Mouse (Mus musculus) brain, embryonic 14.5 days (tissue): ENCODE results near the gene Gpr161.

Source experiments
- CTCF ChIP-seq: fragments of 200-500 bp; IDR thresholded peaks from 2 replicates; pipeline ENCODE4 v1.5.1; 2012; ENCODE audit warnings: inconsistent platforms, mild to moderate bottlenecking, moderate library complexity, borderline replicate concordance; ENCODE audit not compliant: insufficient read depth, insufficient read length; ENCODE audit errors: extremely low read depth
- POLR2A ChIP-seq: fragments of 200-500 bp; IDR thresholded peaks from 2 replicates; pipeline ENCODE4 v1.6.1; 2012; ENCODE audit warnings: mild to moderate bottlenecking, inconsistent platforms, borderline replicate concordance; ENCODE audit not compliant: poor library complexity, insufficient read depth, insufficient read length, severe bottlenecking; ENCODE audit errors: extremely low read depth

- TF ChIP-seq CTCF (no peak), POLR2A (no peak)
Measured at GRCm38 (mm10) chr1:165302455-165303208, 7.0 kb downstream of the Gpr161 start.
